Mouse (Mus musculus): Measurements from ENCODE around the gene Stx18. TPM values are rescaled to one million over a fixed set of nuclear protein-coding genes. Genes with fewer than 3 reads are reported as not detected.
A peak's percentile ranks its signal among the peaks of the same experiment; 100 is the strongest.

The Stx18 gene
- polyA plus RNA-seq, 1 experiment from 2014 or later: 32.6 TPM

- WGBS: 18% methylated on average over 10 of the region's 10 CpGs
- no peak overlapping the region for H3K4me3 ChIP-seq (ENCODE audit: low read depth, low read length)
- H3K36me3 ChIP-seq (ENCODE audit: control insufficient read depth, insufficient read depth, low read length): no peaks in the 10 kb centered on the region
- peaks cover 3% of the 10 kb centered on the region; the same call in 1 of the 2 replicates for H3K4me1 ChIP-seq (ENCODE audit: control insufficient read depth, insufficient read depth, low read length)
- ATAC-seq: 0 out of 2 replicates have a peak, but pooled peaks have one; percentile 56
- H3K9ac ChIP-seq (ENCODE audit: low read depth, low read length): no peak overlapping the region
- H3K4me2 ChIP-seq (ENCODE audit: low read length): no peak overlapping the region
- no peaks in the 10 kb centered on the region for H3K9me3 ChIP-seq (replicated peaks; ENCODE audit: control insufficient read depth, low read length, poor library complexity, severe bottlenecking)
- H3K27me3 ChIP-seq (ENCODE audit: control insufficient read depth, insufficient read depth, low read depth, low read length): no peaks in the 10 kb centered on the region
- 0 out of 2 replicates have a peak overlapping the region, but pooled peaks have one; percentile 7 for H3K27ac ChIP-seq (ENCODE audit: low read length)
Measured at GRCm38 (mm10) chr5:38085561-38086392, 47.2 kb downstream of the Stx18 start.

- no peak for ATAC-seq
- H3K9ac ChIP-seq (ENCODE audit: low read depth, low read length): no peak overlapping the region
- 68% methylated on average over 3 of the region's 3 CpGs for WGBS
Measured at GRCm38 (mm10) chr5:38090111-38090510, 51.6 kb downstream of the Stx18 start.

GRCm38 (mm10) chr5:38090581-38090980, 52.0 kb downstream of the Stx18 start:
- H3K36me3 ChIP-seq (ENCODE audit: control insufficient read depth, insufficient read depth, low read length): no peaks in the 10 kb centered on the region
- H3K27me3 ChIP-seq (ENCODE audit: control insufficient read depth, insufficient read depth, low read depth, low read length): no peaks in the 10 kb centered on the region
- no peak overlapping the region for H3K4me2 ChIP-seq (ENCODE audit: low read length)
- H3K27ac ChIP-seq (ENCODE audit: low read length): no peak overlapping the region
- no peak overlapping the region for H3K4me3 ChIP-seq (ENCODE audit: low read depth, low read length)
- H3K4me1 ChIP-seq (ENCODE audit: control insufficient read depth, insufficient read depth, low read length): no peaks in the 10 kb centered on the region
- 43% methylated on average over 3 of the region's 3 CpGs for WGBS
- no peak overlapping the region for H3K9ac ChIP-seq (ENCODE audit: low read depth, low read length)
- ATAC-seq: no peak
- H3K9me3 ChIP-seq (replicated peaks; ENCODE audit: control insufficient read depth, low read length, poor library complexity, severe bottlenecking): no peaks in the 10 kb centered on the region

More at GRCm38 (mm10) chr5:38090111-38090510, 51.6 kb downstream of the Stx18 start:
- H3K4me2 ChIP-seq (ENCODE audit: low read length): no peak overlapping the region
- no peaks in the 10 kb centered on the region for H3K36me3 ChIP-seq (ENCODE audit: control insufficient read depth, insufficient read depth, low read length)
- no peak overlapping the region for H3K4me3 ChIP-seq (ENCODE audit: low read depth, low read length)
- H3K4me1 ChIP-seq (ENCODE audit: control insufficient read depth, insufficient read depth, low read length): no peaks in the 10 kb centered on the region
- H3K27me3 ChIP-seq (ENCODE audit: control insufficient read depth, insufficient read depth, low read depth, low read length): no peaks in the 10 kb centered on the region
- no peaks in the 10 kb centered on the region for H3K9me3 ChIP-seq (replicated peaks; ENCODE audit: control insufficient read depth, low read length, poor library complexity, severe bottlenecking)
- H3K27ac ChIP-seq (ENCODE audit: low read length): no peak overlapping the region

- WGBS: 74% methylated on average over 8 of the region's 8 CpGs
- Histone ChIP-seq H3K4me3 (ENCODE audit: low read depth, low read length) (no peak overlapping the region), H3K4me1 (ENCODE audit: control insufficient read depth, insufficient read depth, low read length) (no peaks in the 10 kb centered on the region), H3K9me3 (replicated peaks; ENCODE audit: control insufficient read depth, low read length, poor library complexity, severe bottlenecking) (no peaks in the 10 kb centered on the region), H3K27me3 (ENCODE audit: control insufficient read depth, insufficient read depth, low read depth, low read length) (no peaks in the 10 kb centered on the region), H3K27ac (ENCODE audit: low read length) (no peak overlapping the region), H3K4me2 (ENCODE audit: low read length) (no peak overlapping the region), H3K36me3 (ENCODE audit: control insufficient read depth, insufficient read depth, low read length) (no peaks in the 10 kb centered on the region), H3K9ac (ENCODE audit: low read depth, low read length) (no peak overlapping the region)
- ATAC-seq: peak; percentile 69; the same call in 1 of the 2 replicates
Measured at GRCm38 (mm10) chr5:38091046-38091965, 52.8 kb downstream of the Stx18 start.

- no peaks in the 10 kb centered on the region for H3K9me3 ChIP-seq (replicated peaks; ENCODE audit: control insufficient read depth, low read length, poor library complexity, severe bottlenecking)
- H3K27ac ChIP-seq (ENCODE audit: low read length): no peak overlapping the region
- 73% methylated on average over 2 of the region's 2 CpGs for WGBS
- H3K27me3 ChIP-seq (ENCODE audit: control insufficient read depth, insufficient read depth, low read depth, low read length): no peaks in the 10 kb centered on the region
- H3K36me3 ChIP-seq (ENCODE audit: control insufficient read depth, insufficient read depth, low read length): no peaks in the 10 kb centered on the region
- no peak overlapping the region for H3K4me2 ChIP-seq (ENCODE audit: low read length)
- no peak overlapping the region for H3K9ac ChIP-seq (ENCODE audit: low read depth, low read length)
- H3K4me3 ChIP-seq (ENCODE audit: low read depth, low read length): no peak overlapping the region
- no peak for ATAC-seq
- no peaks in the 10 kb centered on the region for H3K4me1 ChIP-seq (ENCODE audit: control insufficient read depth, insufficient read depth, low read length)
Measured at GRCm38 (mm10) chr5:38091966-38092304, 53.4 kb downstream of the Stx18 start.

GRCm38 (mm10) chr5:38094331-38094730, 55.8 kb downstream of the Stx18 start:
- H3K9me3 ChIP-seq (replicated peaks; ENCODE audit: control insufficient read depth, low read length, poor library complexity, severe bottlenecking): no peaks in the 10 kb centered on the region
- H3K4me1 ChIP-seq (ENCODE audit: control insufficient read depth, insufficient read depth, low read length): no peaks in the 10 kb centered on the region
- no peaks in the 10 kb centered on the region for H3K27me3 ChIP-seq (ENCODE audit: control insufficient read depth, insufficient read depth, low read depth, low read length)
- no peak overlapping the region for H3K4me3 ChIP-seq (ENCODE audit: low read depth, low read length)
- WGBS: 95% methylated on average over 2 of the region's 2 CpGs
- no peak for ATAC-seq
- H3K4me2 ChIP-seq (ENCODE audit: low read length): no peak overlapping the region
- H3K9ac ChIP-seq (ENCODE audit: low read depth, low read length): no peak overlapping the region
- H3K27ac ChIP-seq (ENCODE audit: low read length): no peak overlapping the region
- no peaks in the 10 kb centered on the region for H3K36me3 ChIP-seq (ENCODE audit: control insufficient read depth, insufficient read depth, low read length)

- H3K4me3 ChIP-seq (ENCODE audit: low read depth, low read length): no peak overlapping the region
- no peak overlapping the region for H3K9ac ChIP-seq (ENCODE audit: low read depth, low read length)
- no peak overlapping the region for H3K27ac ChIP-seq (ENCODE audit: low read length)
- no peaks in the 10 kb centered on the region for H3K9me3 ChIP-seq (replicated peaks; ENCODE audit: control insufficient read depth, low read length, poor library complexity, severe bottlenecking)
- no peaks in the 10 kb centered on the region for H3K4me1 ChIP-seq (ENCODE audit: control insufficient read depth, insufficient read depth, low read length)
- ATAC-seq: peak; percentile 73
- H3K4me2 ChIP-seq (ENCODE audit: low read length): no peak overlapping the region
- 63% methylated on average over 4 of the region's 4 CpGs for WGBS
- no peaks in the 10 kb centered on the region for H3K27me3 ChIP-seq (ENCODE audit: control insufficient read depth, insufficient read depth, low read depth, low read length)
- no peaks in the 10 kb centered on the region for H3K36me3 ChIP-seq (ENCODE audit: control insufficient read depth, insufficient read depth, low read length)
Measured at GRCm38 (mm10) chr5:38097501-38098093, 59.1 kb downstream of the Stx18 start.

GRCm38 (mm10) chr5:38099139-38099676, 60.7 kb downstream of the Stx18 start:
- Histone ChIP-seq H3K9ac (ENCODE audit: low read depth, low read length) (no peak overlapping the region), H3K27me3 (ENCODE audit: control insufficient read depth, insufficient read depth, low read depth, low read length) (no peaks in the 10 kb centered on the region), H3K9me3 (replicated peaks; ENCODE audit: control insufficient read depth, low read length, poor library complexity, severe bottlenecking) (no peaks in the 10 kb centered on the region), H3K36me3 (ENCODE audit: control insufficient read depth, insufficient read depth, low read length) (no peaks in the 10 kb centered on the region), H3K4me3 (ENCODE audit: low read depth, low read length) (no peak overlapping the region), H3K4me2 (ENCODE audit: low read length) (no peak overlapping the region), H3K27ac (ENCODE audit: low read length) (no peak overlapping the region), H3K4me1 (ENCODE audit: control insufficient read depth, insufficient read depth, low read length) (no peaks in the 10 kb centered on the region)
- no peak for ATAC-seq
- WGBS: 81% methylated on average over 2 of the region's 2 CpGs

Data from midbrain, embryonic 16.5 days (tissue).